Mouse (Mus musculus) granulocyte monocyte progenitor cell, adult 5-6 weeks (primary cell): ENCODE measurements around the gene Gm49333. TPM values are rescaled to one million over a fixed set of nuclear protein-coding genes. Genes with fewer than 3 reads are reported as not detected.
A peak's percentile ranks its signal among the peaks of the same experiment; 100 is the strongest.

Experiments
- ATAC-seq: replicated peaks from 2 replicates; pipeline ENCODE4 v1.8.0; 2016; ENCODE audit warnings: mild to moderate bottlenecking, moderate TSS enrichment, inconsistent platforms; ENCODE audit not compliant: poor library complexity, severe bottlenecking
- total RNA-seq, 2 experiments: library from RNA; stranded (forward) in 1 of 2; stranded (reverse) in 1 of 2; fragments of 200-712, 200-1000 nt in 1 of 2; fragments of >200 nt in 1 of 2; fragmentation: Nextera tagmentation in 1 of 2; gene quantifications; 2 replicates each; pipeline ENCODE4 v1.2.3; 2014 to 2017

Gm49333 gene
- total RNA-seq (2014; fragmentation: Nextera tagmentation): not detected in 2 replicates
- not detected in 2 replicates for total RNA-seq (2017)

- peak; percentile 94 for ATAC-seq
Measured at GRCm38 (mm10) chr16:20611357-20612227, at the start of gene Gm49333, which contains the start of the genes Eef1akmt4 and Alg3. Gm49333 (plus strand) TSS chr16:20611610. Eef1akmt4 (plus strand) TSS chr16:20611593. Alg3 (minus strand) TSS chr16:20611735.

GRCm38 (mm10) chr16:20565075-20565474 is 46.3 kb upstream of the Gm49333 start:
- ATAC-seq: no peak

GRCm38 (mm10) chr16:20589366-20589938 is 22.0 kb upstream of the Gm49333 start, which contains the start of gene Vwa5b2:
Vwa5b2 (plus strand) TSS chr16:20589471.
- no peak for ATAC-seq

GRCm38 (mm10) chr16:20589939-20590679 is 21.3 kb upstream of the Gm49333 start:
- ATAC-seq: peak; percentile 54

- no peak for ATAC-seq
Measured at GRCm38 (mm10) chr16:20590680-20591038, 20.8 kb upstream of the Gm49333 start.

GRCm38 (mm10) chr16:20591076-20591705 is 20.2 kb upstream of the Gm49333 start:
- peak; percentile 55 for ATAC-seq

GRCm38 (mm10) chr16:20595060-20595673 is 16.2 kb upstream of the Gm49333 start:
- ATAC-seq: no peak

GRCm38 (mm10) chr16:20595737-20596136 is 15.7 kb upstream of the Gm49333 start:
- no peak for ATAC-seq

GRCm38 (mm10) chr16:20596687-20597441 is 14.5 kb upstream of the Gm49333 start:
- ATAC-seq: no peak; the same call in 1 of the 2 replicates

GRCm38 (mm10) chr16:20600511-20600910 is 10.9 kb upstream of the Gm49333 start:
- ATAC-seq: no peak

GRCm38 (mm10) chr16:20604705-20605104 is 6.7 kb upstream of the Gm49333 start:
- no peak for ATAC-seq

GRCm38 (mm10) chr16:20610501-20611356 is 681 bp upstream of the Gm49333 start:
- peak; percentile 79 for ATAC-seq

- ATAC-seq: peak; percentile 54
Measured at GRCm38 (mm10) chr16:20619541-20620398, 8.4 kb downstream of the Gm49333 start.

- ATAC-seq: no peak
Measured at GRCm38 (mm10) chr16:20620399-20620735, 9.0 kb downstream of the Gm49333 start.

- ATAC-seq: 0 out of 2 replicates have a peak, but pooled peaks have one; percentile 1
Measured at GRCm38 (mm10) chr16:20620751-20621190, 9.4 kb downstream of the Gm49333 start.

GRCm38 (mm10) chr16:20621191-20621990 is 10.0 kb downstream of the Gm49333 start, which contains the start of gene Camk2n2:
Camk2n2 (minus strand) TSS chr16:20621287.
- peak; percentile 38 for ATAC-seq
